Mouse (Mus musculus): ENCODE results near the gene Myzap. TPM values are rescaled to one million over a fixed set of nuclear protein-coding genes. Genes with fewer than 3 reads are reported as not detected.
"Not testable (repeated sequence)": the region's sequence is repeated elsewhere in the genome, so short reads cannot be mapped to it uniquely, and the experiment has no call there.

The Myzap gene
- polyA plus RNA-seq, 1 experiment from 2014 or later = 4.3 TPM

- WGBS = 72% methylated on average over 15 of the region's 15 CpGs
These were observed 99.7 kb downstream of the Myzap start for GRCm38 (mm10) chr9:71492296-71493025.

GRCm38 (mm10) chr9:71490076-71490475 lies 102.1 kb downstream of the Myzap start:
- ATAC-seq (ENCODE audit: low FRiP score, low read depth) = no peak
- no peak overlapping the region for H3K9ac ChIP-seq (replicated peaks)
- H3K4me2 ChIP-seq (replicated peaks) = no peak overlapping the region
- H3K9me3 ChIP-seq = no peaks in the 10 kb centered on the region
- no peak overlapping the region for H3K27ac ChIP-seq (replicated peaks)
- 0 out of 2 replicates have a peak, but pooled peaks cover 3% of the 10 kb centered on the region for H3K4me1 ChIP-seq
- no peaks in the 10 kb centered on the region for H3K36me3 ChIP-seq
- peaks cover 18% of the 10 kb centered on the region; the same call in 1 of the 2 replicates for H3K27me3 ChIP-seq
- H3K4me3 ChIP-seq = no peak overlapping the region
- WGBS = 56% methylated on average over 3 of the region's 3 CpGs

More at GRCm38 (mm10) chr9:71492296-71493025, 99.7 kb downstream of the Myzap start:
- Histone ChIP-seq H3K27ac (replicated peaks) (no peak overlapping the region), H3K4me1 (0 out of 2 replicates have a peak, but pooled peaks cover 3% of the 10 kb centered on the region), H3K4me2 (replicated peaks) (no peak overlapping the region), H3K9me3 (no peaks in the 10 kb centered on the region), H3K9ac (replicated peaks) (no peak overlapping the region), H3K36me3 (no peaks in the 10 kb centered on the region), H3K27me3 (peaks cover 18% of the 10 kb centered on the region; the same call in 1 of the 2 replicates), H3K4me3 (no peak overlapping the region)
- no peak for ATAC-seq (ENCODE audit: low FRiP score, low read depth)

GRCm38 (mm10) chr9:71486127-71486526 lies 106.0 kb downstream of the Myzap start:
- ATAC-seq (ENCODE audit: low FRiP score, low read depth) = peak; percentile 56; the same call in 1 of the 2 replicates
- H3K9ac ChIP-seq (replicated peaks) = no peak overlapping the region; the same call in 1 of the 2 replicates

GRCm38 (mm10) chr9:71485475-71486094 lies 106.6 kb downstream of the Myzap start, which contains the start of gene Polr2m:
Gene Polr2m (minus strand): TSS chr9:71485935.
- H3K9ac ChIP-seq (replicated peaks) = peak within 1 kb of the TSS; percentile 99
- peak within 1 kb of the TSS; percentile 59 for H3K4me2 ChIP-seq (replicated peaks)
- ATAC-seq (ENCODE audit: low FRiP score, low read depth) = peak; percentile 98
- WGBS = under 1% methylated on average over 70 of the region's 70 CpGs
- peak within 1 kb of the TSS; percentile 96 for H3K4me3 ChIP-seq
- peaks cover 17% of the 10 kb centered on the region for H3K4me1 ChIP-seq
- H3K27ac ChIP-seq (replicated peaks) = peak within 1 kb of the TSS; percentile 90
- H3K36me3 ChIP-seq = peaks cover 31% of the 10 kb centered on the region
- H3K9me3 ChIP-seq = no peaks in the 10 kb centered on the region
- peaks cover 18% of the 10 kb centered on the region; the same call in 1 of the 2 replicates for H3K27me3 ChIP-seq

More at GRCm38 (mm10) chr9:71486127-71486526, 106.0 kb downstream of the Myzap start:
- Histone ChIP-seq H3K36me3 (peaks cover 26% of the 10 kb centered on the region), H3K9me3 (no peaks in the 10 kb centered on the region), H3K4me2 (replicated peaks) (0 out of 2 replicates have a peak overlapping the region, but pooled peaks have one; percentile 25), H3K27ac (replicated peaks) (no peak overlapping the region), H3K27me3 (peaks cover 18% of the 10 kb centered on the region; the same call in 1 of the 2 replicates), H3K4me1 (peaks cover 17% of the 10 kb centered on the region), H3K4me3 (peak overlapping the region; percentile 96)
- WGBS = 42% methylated on average over 7 of the region's 7 CpGs

DNA sequence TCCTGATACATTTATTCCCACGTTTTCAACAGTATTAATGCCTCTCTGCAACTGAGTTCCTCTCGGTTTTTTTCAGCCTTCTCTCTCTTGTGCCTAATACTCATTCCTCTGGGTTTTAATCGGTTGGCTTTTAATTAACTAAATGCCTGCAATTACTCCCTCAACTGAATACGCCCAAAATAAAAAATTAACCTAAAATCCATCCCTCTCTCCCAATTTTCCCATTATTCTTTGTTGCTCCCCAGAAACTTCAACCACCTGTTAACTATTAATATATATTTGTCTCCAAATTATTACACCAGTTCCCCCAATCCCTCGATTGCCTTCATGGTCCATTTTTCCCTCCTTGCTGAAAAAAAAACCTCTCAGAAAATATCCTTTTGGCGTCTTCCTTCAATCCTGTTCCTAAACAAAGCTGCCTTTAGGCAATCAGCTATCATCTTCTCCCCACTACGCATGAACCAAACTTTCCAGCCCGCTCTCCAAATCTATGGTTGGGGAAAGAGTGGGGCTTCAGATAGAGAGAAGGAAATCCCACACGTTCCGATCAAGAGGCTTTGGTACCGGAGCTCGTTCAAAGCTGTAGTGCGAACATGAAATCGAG lies 107.2 kb downstream of the Myzap start:
- peak overlapping the region; percentile 99 for H3K9ac ChIP-seq (replicated peaks)
- ATAC-seq (ENCODE audit: low FRiP score, low read depth) = no peak
- 3% methylated on average over 14 of the region's 14 CpGs for WGBS
- peaks cover 37% of the 10 kb centered on the region for H3K36me3 ChIP-seq
- H3K4me2 ChIP-seq (replicated peaks) = peak overlapping the region; percentile 59
- peak overlapping the region; percentile 90 for H3K27ac ChIP-seq (replicated peaks)
- H3K4me3 ChIP-seq = peak overlapping the region; percentile 96
- peaks cover 14% of the 10 kb centered on the region; the same call in 1 of the 2 replicates for H3K27me3 ChIP-seq
- H3K9me3 ChIP-seq = no peaks in the 10 kb centered on the region
- H3K4me1 ChIP-seq = peaks cover 17% of the 10 kb centered on the region

- Histone ChIP-seq H3K36me3 (peaks cover 48% of the 10 kb centered on the region), H3K4me2 (replicated peaks) (peak overlapping the region; percentile 59), H3K4me3 (peak overlapping the region; percentile 96; the same call in 1 of the 2 replicates), H3K4me1 (peaks cover 17% of the 10 kb centered on the region)
- 92% methylated on average over 7 of the region's 7 CpGs for WGBS
- not testable (repeated sequence) for ATAC-seq (ENCODE audit: low FRiP score, low read depth); H3K27me3 ChIP-seq; H3K9me3 ChIP-seq; H3K27ac ChIP-seq (replicated peaks); H3K9ac ChIP-seq (replicated peaks)
These were observed 108.3 kb downstream of the Myzap start for GRCm38 (mm10) chr9:71483872-71484271.

DNA sequence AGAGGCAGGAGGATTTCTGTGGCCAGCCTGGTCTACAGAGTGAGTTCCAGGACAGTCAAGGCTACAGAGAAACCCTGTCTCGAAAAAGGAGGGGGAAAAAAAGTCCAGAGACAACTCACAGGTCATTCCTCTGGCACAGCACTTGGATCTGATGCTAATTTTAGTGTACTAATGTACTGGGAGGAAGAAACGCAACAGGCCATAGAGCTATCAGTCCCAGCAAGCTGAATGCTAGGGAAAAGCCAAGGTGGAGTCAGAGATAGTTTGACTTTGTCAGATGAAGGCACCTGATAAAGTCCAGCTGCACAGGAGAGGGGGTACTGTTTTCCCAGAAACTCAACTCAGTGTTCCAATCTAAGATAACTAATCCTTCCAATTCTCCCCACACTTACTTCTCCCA lies 111.9 kb downstream of the Myzap start:
- H3K4me3 ChIP-seq = no peak overlapping the region
- H3K27ac ChIP-seq (replicated peaks) = no peak overlapping the region
- no peaks in the 10 kb centered on the region for H3K27me3 ChIP-seq
- ATAC-seq (ENCODE audit: low FRiP score, low read depth) = no peak
- no peak overlapping the region for H3K9ac ChIP-seq (replicated peaks)
- H3K36me3 ChIP-seq = peaks cover 81% of the 10 kb centered on the region
- H3K9me3 ChIP-seq = no peaks in the 10 kb centered on the region
- WGBS = 93% methylated on average over 2 of the region's 2 CpGs
- no peak overlapping the region for H3K4me2 ChIP-seq (replicated peaks)
- H3K4me1 ChIP-seq = peaks cover 17% of the 10 kb centered on the region

DNA sequence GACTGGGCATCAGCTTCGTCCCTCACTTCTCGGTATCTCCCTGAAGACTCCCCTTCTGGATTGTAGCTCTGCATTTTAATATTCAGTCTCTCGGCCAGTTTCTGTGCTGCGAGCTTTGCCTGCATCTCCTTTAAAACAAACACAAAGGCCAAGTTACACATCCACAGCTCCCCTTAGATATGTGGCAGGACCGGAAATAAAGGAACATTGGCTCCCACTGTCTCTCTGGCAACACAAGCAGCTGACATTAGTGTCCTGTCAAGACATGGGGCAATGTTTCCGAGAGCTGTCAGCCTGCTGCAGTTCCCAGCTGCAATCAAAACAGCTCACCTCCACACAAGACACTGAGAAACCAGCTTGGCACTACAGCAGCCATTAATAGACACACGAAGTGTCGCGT lies 112.7 kb downstream of the Myzap start:
- peaks cover 90% of the 10 kb centered on the region for H3K36me3 ChIP-seq

GRCm38 (mm10) chr9:71478596-71478995 lies 113.6 kb downstream of the Myzap start:
- Histone ChIP-seq H3K4me1 (peaks cover 6% of the 10 kb centered on the region; the same call in 1 of the 2 replicates), H3K9me3 (no peaks in the 10 kb centered on the region), H3K4me3 (no peak overlapping the region), H3K36me3 (peaks cover 94% of the 10 kb centered on the region), H3K4me2 (replicated peaks) (no peak overlapping the region), H3K27me3 (no peaks in the 10 kb centered on the region), H3K9ac (replicated peaks) (no peak overlapping the region), H3K27ac (replicated peaks) (no peak overlapping the region)
- WGBS = 96% methylated on average over 7 of the region's 7 CpGs
- no peak for ATAC-seq (ENCODE audit: low FRiP score, low read depth)

More for the DNA sequence above, 112.7 kb downstream of the Myzap start:
- Histone ChIP-seq H3K9me3 (no peaks in the 10 kb centered on the region), H3K4me3 (no peak overlapping the region), H3K27me3 (no peaks in the 10 kb centered on the region), H3K9ac (replicated peaks) (no peak overlapping the region), H3K27ac (replicated peaks) (no peak overlapping the region), H3K4me2 (replicated peaks) (no peak overlapping the region), H3K4me1 (peaks cover 13% of the 10 kb centered on the region)
- WGBS = 95% methylated on average over 9 of the region's 9 CpGs
- no peak for ATAC-seq (ENCODE audit: low FRiP score, low read depth)

GRCm38 (mm10) chr9:71476601-71477000 lies 115.6 kb downstream of the Myzap start:
- H3K27ac ChIP-seq (replicated peaks) = no peak overlapping the region
- H3K9ac ChIP-seq (replicated peaks) = no peak overlapping the region
- ATAC-seq (ENCODE audit: low FRiP score, low read depth) = no peak
- no peaks in the 10 kb centered on the region for H3K27me3 ChIP-seq
- WGBS = 96% methylated on average over 3 of the region's 3 CpGs
- H3K36me3 ChIP-seq = peaks cover 78% of the 10 kb centered on the region
- H3K4me3 ChIP-seq = no peak overlapping the region
- H3K9me3 ChIP-seq = no peaks in the 10 kb centered on the region
- H3K4me1 ChIP-seq = no peaks in the 10 kb centered on the region
- H3K4me2 ChIP-seq (replicated peaks) = no peak overlapping the region

- ATAC-seq (ENCODE audit: low FRiP score, low read depth) = no peak
- H3K4me3 ChIP-seq = no peak overlapping the region
- no peaks in the 10 kb centered on the region for H3K27me3 ChIP-seq
- no peak overlapping the region for H3K27ac ChIP-seq (replicated peaks)
- no peak overlapping the region for H3K4me2 ChIP-seq (replicated peaks)
- peaks cover 68% of the 10 kb centered on the region for H3K36me3 ChIP-seq
- H3K4me1 ChIP-seq = no peaks in the 10 kb centered on the region
- no peaks in the 10 kb centered on the region for H3K9me3 ChIP-seq
- H3K9ac ChIP-seq (replicated peaks) = no peak overlapping the region
- WGBS = 91% methylated on average over 4 of the region's 4 CpGs
These were observed 116.6 kb downstream of the Myzap start for GRCm38 (mm10) chr9:71475536-71475935.

DNA sequence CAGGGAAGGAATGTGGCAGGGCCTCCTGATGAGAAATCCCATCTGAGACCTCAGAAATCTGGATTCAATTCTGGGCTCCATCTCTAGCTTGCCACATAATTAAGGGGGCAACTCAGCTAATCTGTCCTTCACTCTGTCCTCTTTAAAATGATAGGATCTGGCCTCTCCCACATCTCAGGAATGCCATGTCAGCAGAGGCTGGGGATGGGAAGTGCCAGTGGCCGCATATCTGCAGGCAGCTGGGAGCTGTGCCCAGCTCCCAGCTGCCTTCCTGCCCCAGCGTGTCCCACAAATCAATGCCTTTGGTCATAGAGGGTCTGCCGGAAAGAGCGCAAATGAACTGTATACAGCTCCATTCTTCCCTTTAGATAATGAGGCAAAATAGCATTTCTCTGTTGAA lies 124.7 kb downstream of the Myzap start:
- ATAC-seq (ENCODE audit: low FRiP score, low read depth) = no peak
- 83% methylated on average over 4 of the region's 4 CpGs for WGBS
- Histone ChIP-seq H3K4me2 (replicated peaks) (no peak overlapping the region), H3K27ac (replicated peaks) (no peak overlapping the region), H3K4me1 (no peaks in the 10 kb centered on the region), H3K9ac (replicated peaks) (no peak overlapping the region), H3K4me3 (no peak overlapping the region), H3K27me3 (no peaks in the 10 kb centered on the region), H3K9me3 (no peaks in the 10 kb centered on the region), H3K36me3 (no peaks in the 10 kb centered on the region)
